Mouse (Mus musculus) embryonic facial prominence, embryonic 14.5 days (tissue): Measurements from ENCODE around the gene Ptpn6. TPM values are rescaled to one million over a fixed set of nuclear protein-coding genes. Genes with fewer than 3 reads are reported as not detected.
A peak's percentile ranks its signal among the peaks of the same experiment; 100 is the strongest.

Experiments used
- ATAC-seq: fragments of 200-750 bp; cut with Nextera tagmentation; 2 replicates; pipeline ENCODE4 v1.8.0; 2017; ENCODE audit warnings: low read depth, moderate number of reproducible peaks, moderate TSS enrichment
- DNase-seq: peaks from one replicate; pipeline ENCODE4 v3.0.0-alpha.2; 2015; ENCODE audit warnings: low spot score
- H3K27ac ChIP-seq: fragments of 300-500 bp; sonication (generic); replicated peaks from 2 replicates; pipeline ENCODE4 v1.5.1; 2014; ENCODE audit warnings: low read depth, mild to moderate bottlenecking, low read length, moderate library complexity
- H3K27me3 ChIP-seq: fragments of 300-500 bp; sonication (generic); replicated peaks from 2 replicates; pipeline ENCODE4 v1.6.1; 2014; ENCODE audit warnings: low read length; ENCODE audit not compliant: control insufficient read depth, insufficient read depth
- H3K36me3 ChIP-seq: fragments of 300-500 bp; sonication (generic); 2 replicates; pipeline ENCODE4 v1.6.1; 2014; ENCODE audit warnings: low read length, mixed read lengths; ENCODE audit not compliant: control insufficient read depth, insufficient read depth
- H3K4me1 ChIP-seq: fragments of 300-500 bp; sonication (generic); 2 replicates; pipeline ENCODE4 v1.6.1; 2014; ENCODE audit warnings: antibody characterized with exemption, low read length; ENCODE audit not compliant: control insufficient read depth, insufficient read depth
- H3K4me2 ChIP-seq: fragments of 300-500 bp; sonication (generic); 2 replicates; pipeline ENCODE4 v1.6.1; 2014; ENCODE audit warnings: low read depth, mild to moderate bottlenecking, low read length, moderate library complexity, mixed read lengths
- H3K4me3 ChIP-seq: fragments of 300-500 bp; sonication (generic); 2 replicates; pipeline ENCODE4 v1.5.1; 2014; ENCODE audit warnings: low read depth, mild to moderate bottlenecking, low read length
- H3K9ac ChIP-seq: fragments of 300-500 bp; sonication (generic); 2 replicates; pipeline ENCODE4 v1.6.1; 2014; ENCODE audit warnings: low read depth, mild to moderate bottlenecking, low read length, moderate library complexity, mixed read lengths
- H3K9me3 ChIP-seq: fragments of 300-500 bp; sonication (generic); 2 replicates; pipeline ENCODE4 v1.6.1; 2016; ENCODE audit warnings: low read length; ENCODE audit not compliant: control insufficient read depth
- WGBS: fragments of 180-500 bp; shearing (Covaris S2); extraction: QIAGEN DNeasy Blood & Tissue Kit; methylation state at CpG from one replicate; pipeline ENCODE4 v1.1.7; 2014; 5-methylcytosine and 5-hydroxymethylcytosine counted together
- polyA plus RNA-seq: library from polyadenylated mRNA; unstranded; fragments of >200 nt; fragmentation: Nextera tagmentation; extraction: Ambion mirVana; gene quantifications from 2 replicates; pipeline ENCODE4 v1.2.1, GENCODE M21; 2014

Ptpn6 gene
- polyA plus RNA-seq, 1 experiment from 2014 or later: 14.3 TPM

- H3K4me2 ChIP-seq: no peak overlapping the region
- H3K27me3 ChIP-seq: no peaks in the 10 kb centered on the region
- ATAC-seq (peak; percentile 76), DNase-seq (peak; percentile 75)
- no peak overlapping the region for H3K4me3 ChIP-seq
- no peak overlapping the region for H3K27ac ChIP-seq
- no peak overlapping the region for H3K9ac ChIP-seq
- H3K36me3 ChIP-seq: peaks cover 83% of the 10 kb centered on the region
- 35% methylated on average over 3 of the region's 3 CpGs for WGBS
- no peaks in the 10 kb centered on the region for H3K9me3 ChIP-seq
- no peaks in the 10 kb centered on the region for H3K4me1 ChIP-seq
Observed at GRCm38 (mm10) chr6:124702784-124703103, 35.8 kb downstream of the Ptpn6 start.

GRCm38 (mm10) chr6:124702102-124702783 lies 36.3 kb downstream of the Ptpn6 start:
- Histone ChIP-seq H3K4me3 (no peak overlapping the region), H3K9me3 (no peaks in the 10 kb centered on the region), H3K9ac (no peak overlapping the region), H3K27ac (no peak overlapping the region), H3K36me3 (peaks cover 78% of the 10 kb centered on the region), H3K4me1 (no peaks in the 10 kb centered on the region), H3K27me3 (no peaks in the 10 kb centered on the region), H3K4me2 (no peak overlapping the region)
- ATAC-seq (no peak), DNase-seq (no peak)
- 92% methylated on average over 17 of the region's 17 CpGs for WGBS

GRCm38 (mm10) chr6:124701338-124701737 lies 37.2 kb downstream of the Ptpn6 start:
- no peaks in the 10 kb centered on the region for H3K9me3 ChIP-seq
- H3K27ac ChIP-seq: no peak overlapping the region
- DNase-seq: no peak
- H3K9ac ChIP-seq: no peak overlapping the region
- ATAC-seq: no peak
- 70% methylated on average over 8 of the region's 8 CpGs for WGBS
- H3K27me3 ChIP-seq: no peaks in the 10 kb centered on the region
- peaks cover 74% of the 10 kb centered on the region for H3K36me3 ChIP-seq
- H3K4me2 ChIP-seq: no peak overlapping the region
- no peak overlapping the region for H3K4me3 ChIP-seq
- no peaks in the 10 kb centered on the region for H3K4me1 ChIP-seq

GRCm38 (mm10) chr6:124699962-124700610 lies 38.4 kb downstream of the Ptpn6 start:
- H3K4me1 ChIP-seq: no peaks in the 10 kb centered on the region
- DNase-seq (peak; percentile 61), ATAC-seq (peak; percentile 53)
- H3K27ac ChIP-seq: no peak overlapping the region
- no peak overlapping the region for H3K9ac ChIP-seq
- H3K4me3 ChIP-seq: no peak overlapping the region
- no peak overlapping the region for H3K4me2 ChIP-seq
- WGBS: 71% methylated on average over 11 of the region's 11 CpGs
- no peaks in the 10 kb centered on the region for H3K27me3 ChIP-seq
- peaks cover 64% of the 10 kb centered on the region for H3K36me3 ChIP-seq
- H3K9me3 ChIP-seq: no peaks in the 10 kb centered on the region

GRCm38 (mm10) chr6:124699366-124699765 lies 39.1 kb downstream of the Ptpn6 start:
- no peak overlapping the region for H3K4me2 ChIP-seq
- ATAC-seq (no peak), DNase-seq (no peak)
- no peaks in the 10 kb centered on the region for H3K27me3 ChIP-seq
- no peaks in the 10 kb centered on the region for H3K9me3 ChIP-seq
- H3K4me1 ChIP-seq: peaks cover 2% of the 10 kb centered on the region; the same call in 1 of the 2 replicates
- H3K27ac ChIP-seq: no peak overlapping the region
- H3K9ac ChIP-seq: no peak overlapping the region
- no peak overlapping the region for H3K4me3 ChIP-seq
- H3K36me3 ChIP-seq: peaks cover 56% of the 10 kb centered on the region
- 68% methylated on average over 4 of the region's 4 CpGs for WGBS

GRCm38 (mm10) chr6:124698751-124699150 lies 39.8 kb downstream of the Ptpn6 start:
- Histone ChIP-seq H3K27me3 (no peaks in the 10 kb centered on the region), H3K27ac (no peak overlapping the region), H3K4me1 (peaks cover 6% of the 10 kb centered on the region; the same call in 1 of the 2 replicates), H3K4me2 (no peak overlapping the region), H3K9ac (no peak overlapping the region), H3K4me3 (no peak overlapping the region), H3K9me3 (no peaks in the 10 kb centered on the region), H3K36me3 (peaks cover 50% of the 10 kb centered on the region)
- 79% methylated on average over 6 of the region's 6 CpGs for WGBS
- DNase-seq (no peak), ATAC-seq (no peak)

- ATAC-seq: no peak
- H3K9ac ChIP-seq: no peak overlapping the region
- no peak overlapping the region for H3K4me3 ChIP-seq
- H3K4me2 ChIP-seq: no peak overlapping the region
- no peak for DNase-seq
- no peaks in the 10 kb centered on the region for H3K27me3 ChIP-seq
- peaks cover 6% of the 10 kb centered on the region; the same call in 1 of the 2 replicates for H3K4me1 ChIP-seq
- no peaks in the 10 kb centered on the region for H3K9me3 ChIP-seq
- H3K27ac ChIP-seq: no peak overlapping the region
- 88% methylated on average over 7 of the region's 7 CpGs for WGBS
- H3K36me3 ChIP-seq: peaks cover 29% of the 10 kb centered on the region; the same call in 1 of the 2 replicates
Observed at GRCm38 (mm10) chr6:124696441-124697150, 41.9 kb downstream of the Ptpn6 start.

GRCm38 (mm10) chr6:124694166-124694955 lies 44.2 kb downstream of the Ptpn6 start:
- H3K9ac ChIP-seq: no peak overlapping the region
- no peaks in the 10 kb centered on the region for H3K9me3 ChIP-seq
- WGBS: 62% methylated on average over 15 of the region's 15 CpGs
- no peak overlapping the region for H3K4me3 ChIP-seq
- peaks cover 6% of the 10 kb centered on the region; the same call in 1 of the 2 replicates for H3K4me1 ChIP-seq
- H3K27ac ChIP-seq: no peak overlapping the region
- H3K4me2 ChIP-seq: no peak overlapping the region
- ATAC-seq: peak; percentile 55; the same call in 1 of the 2 replicates
- H3K36me3 ChIP-seq: peaks cover 6% of the 10 kb centered on the region; the same call in 1 of the 2 replicates
- H3K27me3 ChIP-seq: no peaks in the 10 kb centered on the region
- peak; percentile 68 for DNase-seq
